Mouse (Mus musculus) ovary, adult 18-20 months (tissue): ENCODE measurements at regions not wholly inside any gene's neighbourhood (a gene's known extent, or its start where the extent isn't known, plus 50 kb on each side); places are given as distances from the start of the nearest gene placed in this dataset.
A peak's percentile ranks its signal among the peaks of the same experiment; 100 is the strongest.
"Not testable (repeated sequence)": the region's sequence is repeated elsewhere in the genome, so short reads cannot be mapped to it uniquely, and the experiment has no call there.

Source experiments
- DNase-seq: peaks from one replicate; pipeline ENCODE4 v3.0.0; 2022; ENCODE audit warnings: low spot score, mixed read lengths

DNA sequence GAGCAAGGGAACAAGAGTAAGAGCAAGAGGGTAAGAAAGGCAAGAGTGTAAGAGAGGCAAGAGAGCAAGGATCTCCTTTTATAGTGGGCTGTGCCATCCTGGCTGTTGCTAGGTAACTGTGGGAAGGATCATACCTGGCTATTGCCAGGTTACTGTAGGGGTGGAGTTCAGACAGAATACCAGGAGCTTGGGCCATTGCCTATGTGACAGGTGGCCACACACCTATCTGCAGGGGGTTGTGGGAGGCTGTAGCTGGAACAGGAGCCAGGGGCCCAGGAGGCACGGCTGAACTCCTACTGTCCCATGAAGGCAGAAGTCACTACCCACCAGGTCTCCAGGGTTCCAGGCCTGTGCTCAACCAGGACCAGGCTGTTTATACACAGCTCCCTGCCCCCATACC lies 1149.0 kb downstream of the 9330182O14Rik start:
- no peak for DNase-seq

DNA sequence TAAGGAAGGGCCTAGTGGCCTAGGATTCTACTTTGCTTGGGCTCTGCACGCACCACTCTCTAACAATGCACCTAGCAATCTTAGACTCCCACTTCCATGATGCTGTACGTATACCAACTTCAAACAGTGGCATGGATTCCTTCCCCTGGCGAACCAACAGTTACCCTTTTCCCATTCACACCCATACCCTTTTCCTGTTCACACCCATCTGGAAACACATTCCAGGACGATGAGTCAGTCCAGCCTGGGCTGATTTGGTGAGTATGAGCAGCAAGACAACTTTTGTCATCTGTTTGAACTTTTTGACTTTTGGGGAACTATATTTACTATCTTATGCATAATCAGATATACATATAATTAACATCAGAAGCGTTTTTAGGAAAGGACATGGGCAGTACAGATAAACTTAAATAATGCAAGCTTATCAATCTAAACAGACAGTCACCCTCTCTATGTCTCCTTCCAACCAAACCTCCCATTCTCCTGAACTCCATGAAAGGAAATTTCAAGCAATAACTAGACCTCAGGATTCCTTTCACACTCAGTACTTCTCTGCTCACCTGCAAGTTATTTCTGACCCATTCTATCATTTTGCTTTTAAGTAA lies 1152.7 kb downstream of the 9330182O14Rik start:
- DNase-seq, result no peak

DNA sequence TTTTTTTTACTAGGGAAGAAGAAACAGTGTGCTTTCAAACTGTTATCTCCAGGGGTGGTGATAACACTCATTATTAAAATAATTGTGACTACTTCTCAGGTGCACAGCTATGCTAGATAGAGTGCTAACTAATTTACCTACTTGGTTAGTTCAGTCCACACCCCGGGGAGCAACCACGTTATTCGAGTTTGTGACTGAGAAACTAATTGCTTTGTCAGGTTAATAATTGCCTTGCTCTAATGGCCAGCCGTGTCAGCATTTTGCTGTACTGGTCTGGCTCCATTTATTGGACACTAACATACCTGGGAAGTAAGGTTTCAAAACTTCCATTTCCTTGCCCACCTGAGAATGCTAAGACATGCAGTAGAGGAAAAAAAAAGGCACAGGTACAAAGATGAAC lies 1163.3 kb downstream of the 9330182O14Rik start:
- DNase-seq, result no peak

DNA sequence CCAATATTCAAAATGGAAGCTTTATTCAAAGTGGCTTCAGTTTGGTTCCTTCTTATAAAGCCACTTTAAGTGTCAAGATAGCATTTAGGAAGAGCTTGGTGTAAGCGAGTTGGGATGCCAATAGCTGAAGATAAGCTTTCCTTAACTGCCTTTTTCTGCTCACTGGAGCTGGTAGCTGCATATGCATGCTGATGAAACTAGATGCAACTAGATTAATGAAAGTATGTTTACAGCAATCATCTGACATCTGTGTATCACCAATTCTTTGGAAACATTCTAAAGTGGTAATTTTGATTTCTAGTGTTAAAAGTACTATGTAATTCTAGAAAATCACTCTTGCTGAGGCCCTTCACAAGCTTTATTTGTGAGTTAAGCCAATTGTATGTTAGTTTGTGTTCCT lies 1172.5 kb downstream of the 9330182O14Rik start:
- DNase-seq, result no peak

DNA sequence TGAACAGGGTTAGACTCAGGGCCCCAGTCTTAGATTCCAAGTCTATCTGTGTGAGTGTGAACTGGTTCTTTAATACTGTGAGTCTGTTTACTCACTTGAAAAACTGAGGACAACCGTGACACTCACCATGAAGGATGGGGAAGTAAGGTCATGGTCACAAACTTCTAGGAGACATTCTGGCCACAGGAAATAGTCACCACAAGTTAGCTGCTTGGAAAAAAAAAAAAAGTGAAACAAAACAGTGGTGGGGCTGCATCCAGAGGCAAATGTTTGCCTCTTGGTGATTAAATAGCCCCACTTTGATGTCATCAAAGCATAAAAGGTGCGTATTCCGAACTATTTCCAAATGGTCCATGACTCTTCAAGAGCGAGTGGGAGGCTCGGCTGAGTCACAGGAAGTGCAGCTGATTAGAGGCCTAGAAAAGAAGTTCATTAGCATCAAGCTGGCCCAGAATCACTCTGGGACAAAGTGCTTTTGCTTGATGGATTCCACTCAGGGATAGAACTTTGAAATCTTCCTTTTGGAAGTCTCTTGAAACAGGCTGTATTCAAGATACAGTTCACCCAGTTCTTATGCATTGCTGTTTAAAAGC lies 1177.7 kb downstream of the 9330182O14Rik start:
- no peak for DNase-seq

DNA sequence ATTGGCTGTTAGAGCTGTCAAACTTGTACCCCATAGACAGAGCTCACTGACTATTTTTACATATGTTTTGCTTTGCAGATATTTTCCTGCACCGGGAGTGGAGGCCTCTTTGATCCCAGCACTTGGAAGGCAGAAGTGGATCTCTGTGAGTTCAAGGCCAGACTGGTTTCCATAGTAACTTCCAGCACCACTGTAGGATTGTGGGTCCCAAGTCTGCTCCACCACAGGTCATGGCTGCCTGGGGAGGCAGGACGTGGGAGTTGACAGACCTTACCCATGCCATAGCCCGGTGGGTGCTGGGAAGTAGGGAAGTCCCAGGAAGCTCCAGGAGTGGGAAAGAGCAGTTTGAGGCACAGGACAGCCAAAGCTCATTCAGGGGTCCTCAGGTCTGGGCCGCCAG lies 1180.8 kb downstream of the 9330182O14Rik start:
- peak; percentile 4 for DNase-seq

DNA sequence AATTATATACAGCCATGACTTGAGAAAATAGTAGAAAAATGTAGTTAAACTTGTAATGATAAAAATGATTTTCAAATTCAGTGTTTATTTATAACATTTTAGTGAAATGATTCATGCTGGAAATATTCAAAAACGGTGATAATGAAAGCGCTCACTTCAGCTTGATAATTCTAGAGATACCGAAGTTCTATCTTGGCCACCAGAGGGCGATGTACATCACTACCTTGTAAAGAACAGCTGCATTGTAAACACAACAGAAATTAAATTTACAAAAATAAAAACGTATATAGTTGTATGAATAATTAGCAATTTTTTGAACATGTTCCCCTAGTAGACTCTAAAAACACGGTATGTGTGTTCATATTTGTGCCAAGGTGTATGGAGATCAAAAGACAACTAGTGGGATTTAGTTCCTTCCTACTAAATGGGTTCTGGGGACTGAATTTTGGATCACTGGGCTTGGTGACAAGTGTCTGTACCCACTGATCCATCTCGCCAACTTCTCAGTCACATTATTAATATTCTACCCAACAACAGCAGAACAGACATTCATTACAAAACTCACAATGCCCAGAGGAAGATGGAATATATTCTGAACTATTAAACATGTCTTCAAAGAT lies 1191.6 kb downstream of the 9330182O14Rik start:
- DNase-seq, result no peak

DNA sequence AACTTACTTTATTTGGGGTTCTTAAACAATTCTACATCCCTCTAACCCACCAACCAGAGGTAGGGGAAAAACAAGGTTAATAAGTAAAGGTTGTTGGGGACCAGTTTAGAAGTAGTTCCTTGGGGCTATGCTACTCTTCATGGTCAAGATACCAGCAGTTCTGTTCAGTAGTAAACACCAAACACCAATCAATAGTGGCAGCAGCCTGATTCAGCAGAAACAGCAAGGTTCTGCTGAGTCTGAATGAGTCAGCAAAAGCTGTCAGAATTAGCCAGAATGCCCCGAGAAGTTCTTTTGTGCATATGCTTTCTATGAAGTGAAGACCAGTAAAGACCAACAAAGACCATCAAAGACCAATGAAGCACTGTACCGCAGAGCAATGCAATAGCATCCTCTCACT lies 1195.1 kb downstream of the 9330182O14Rik start:
- DNase-seq, result no peak

DNA sequence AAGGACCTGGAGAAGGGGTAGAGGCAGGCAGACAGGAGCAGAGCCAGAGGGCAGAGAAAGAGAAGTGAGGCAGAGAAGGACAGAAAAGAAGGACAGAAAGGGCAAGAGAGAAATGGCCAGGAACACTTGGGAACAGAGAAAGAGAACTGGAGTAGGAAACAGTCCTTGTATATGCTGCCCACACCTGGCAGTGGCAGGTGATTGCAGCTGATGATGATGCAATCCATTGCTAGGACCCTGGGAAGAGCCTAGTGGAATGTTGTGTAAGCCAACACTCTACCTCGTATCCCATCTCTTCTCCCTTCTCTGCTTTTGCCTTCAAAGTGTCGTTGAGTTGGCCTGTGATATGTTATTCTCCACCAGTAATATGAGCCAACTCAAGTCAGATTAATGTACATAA lies 1195.9 kb downstream of the 9330182O14Rik start:
- DNase-seq, result no peak

DNA sequence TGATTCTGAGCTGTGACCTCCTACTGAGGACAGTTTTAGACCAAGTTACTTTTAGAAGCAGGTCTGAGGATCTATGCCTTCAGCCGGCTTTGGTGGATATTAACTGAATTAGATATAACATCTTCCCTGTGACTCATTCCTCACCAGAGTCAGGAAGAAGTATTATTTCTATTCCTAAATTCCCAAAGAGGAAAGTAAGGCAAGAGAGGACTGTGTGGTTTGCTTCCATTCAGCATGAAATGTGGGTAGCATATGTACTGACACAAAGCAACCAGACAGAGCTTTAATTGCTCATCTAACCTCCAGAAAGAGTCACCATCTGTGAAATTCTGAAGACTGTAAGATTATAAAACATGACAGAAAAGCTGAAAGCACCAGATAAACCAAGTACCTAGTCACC lies 1198.3 kb downstream of the 9330182O14Rik start:
- no peak for DNase-seq

DNA sequence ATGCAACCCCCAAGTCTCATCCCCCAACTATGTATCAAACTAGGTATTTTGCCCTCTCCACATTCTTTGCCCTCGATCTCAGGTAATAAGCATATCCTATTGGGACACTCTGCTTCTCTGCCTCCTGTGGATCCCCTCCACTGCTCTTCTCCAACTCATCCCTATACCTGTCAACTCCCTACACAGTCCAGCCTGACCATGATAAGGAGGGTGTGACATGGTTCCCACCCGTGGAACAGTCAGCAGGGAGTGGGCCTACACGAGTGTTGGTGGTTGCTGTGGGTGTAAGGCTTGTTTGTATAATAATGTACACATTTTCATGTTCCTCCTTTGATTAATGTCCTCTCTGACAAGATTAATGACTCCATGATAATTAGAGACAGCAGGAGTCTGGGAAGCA lies 1199.0 kb downstream of the 9330182O14Rik start:
- no peak for DNase-seq

DNA sequence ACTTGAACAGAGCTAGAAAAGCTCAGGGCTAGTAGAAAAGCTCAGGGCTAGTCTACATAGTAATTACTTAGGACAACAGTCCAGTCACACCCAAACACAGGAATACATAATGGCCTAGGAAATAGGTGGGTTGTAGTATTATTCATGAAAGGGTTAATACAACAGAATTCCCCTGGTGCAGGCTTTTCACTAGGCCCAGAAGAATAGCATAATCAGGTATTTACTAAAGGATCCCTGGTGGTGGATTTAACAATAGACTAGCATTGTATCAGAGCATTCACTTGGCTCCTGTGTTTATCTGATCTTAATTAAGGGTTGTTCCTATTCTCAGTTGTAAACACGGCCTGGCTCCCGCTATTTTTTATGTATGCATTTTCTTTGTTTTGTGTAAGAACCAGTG lies 1206.5 kb downstream of the 9330182O14Rik start:
- not testable (repeated sequence) for DNase-seq

DNA sequence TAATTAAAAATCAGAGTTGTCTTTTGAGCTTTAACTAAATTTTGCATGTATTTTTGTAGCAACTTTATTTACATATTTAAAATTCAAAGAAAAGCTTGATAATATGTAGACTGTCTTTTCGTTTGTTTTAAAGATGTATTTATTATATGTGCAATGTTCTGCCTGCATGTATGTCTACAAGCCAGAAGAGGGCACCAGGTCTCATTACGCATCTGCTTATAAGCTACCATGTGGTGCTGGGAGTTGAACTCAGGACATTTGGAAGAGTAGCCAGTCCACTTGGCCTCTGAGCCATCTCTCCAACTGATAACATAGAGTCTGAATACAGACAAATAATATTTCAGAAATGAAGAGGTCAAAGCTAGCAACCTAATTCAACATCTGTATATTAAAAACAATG lies 1211.4 kb downstream of the 9330182O14Rik start:
- no peak for DNase-seq

DNA sequence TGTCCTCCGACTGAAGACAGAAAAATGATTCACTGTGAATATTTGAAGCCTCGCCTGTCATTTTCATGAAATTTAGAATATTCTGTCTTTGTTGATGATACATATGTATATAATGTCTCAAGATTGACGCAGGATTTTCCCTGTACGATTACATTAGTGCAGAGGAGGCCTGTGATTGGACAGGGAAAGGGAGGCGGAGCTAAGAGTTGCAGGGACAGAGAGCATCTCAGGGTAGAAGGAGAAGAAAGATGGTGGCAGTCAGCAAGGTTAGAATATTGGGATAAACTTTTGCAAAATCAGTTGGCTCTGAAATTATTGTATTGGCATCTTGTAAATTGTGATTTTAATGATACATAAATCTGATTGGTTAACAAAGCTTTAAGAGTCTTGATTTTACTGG lies 1213.1 kb downstream of the 9330182O14Rik start:
- DNase-seq, result no peak

DNA sequence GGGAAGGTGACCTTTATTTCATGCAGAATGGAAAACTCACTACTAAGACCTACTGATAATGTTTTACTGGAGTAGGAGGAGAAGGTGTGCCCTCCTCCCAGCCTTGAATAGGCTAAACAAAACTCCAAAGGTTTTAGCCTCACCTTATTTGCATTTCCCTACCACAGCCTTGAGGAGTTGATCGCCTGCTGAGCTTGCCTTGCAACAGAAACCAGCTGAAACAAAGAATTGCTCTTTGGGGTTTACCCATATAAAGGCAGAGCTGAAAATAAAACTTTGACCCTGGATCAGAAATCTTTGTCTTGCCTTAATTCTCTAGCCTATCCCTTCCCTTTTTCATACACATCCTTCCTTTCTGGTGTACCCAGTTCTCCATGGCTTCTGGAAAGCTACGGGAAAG lies 1218.0 kb downstream of the 9330182O14Rik start:
- DNase-seq, result no peak

DNA sequence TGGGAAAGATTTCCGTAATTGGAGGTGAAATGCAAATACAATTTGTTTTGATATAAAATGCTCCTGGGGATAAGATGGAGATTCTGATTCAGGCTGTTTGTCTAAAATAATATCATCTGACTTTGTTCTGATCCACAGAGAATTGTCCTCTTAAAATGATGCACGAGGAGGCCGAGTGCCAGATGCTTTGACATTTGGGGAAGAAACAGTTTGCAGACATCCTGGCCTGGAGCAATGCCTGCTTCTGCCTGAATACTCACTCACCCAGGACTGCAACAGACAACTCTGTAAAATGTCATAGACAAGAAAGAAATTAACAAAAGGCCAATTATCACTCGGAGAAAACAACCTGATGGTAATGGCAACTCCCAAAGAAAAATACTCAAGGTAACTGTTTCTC lies 1225.1 kb downstream of the 9330182O14Rik start:
- no peak for DNase-seq

DNA sequence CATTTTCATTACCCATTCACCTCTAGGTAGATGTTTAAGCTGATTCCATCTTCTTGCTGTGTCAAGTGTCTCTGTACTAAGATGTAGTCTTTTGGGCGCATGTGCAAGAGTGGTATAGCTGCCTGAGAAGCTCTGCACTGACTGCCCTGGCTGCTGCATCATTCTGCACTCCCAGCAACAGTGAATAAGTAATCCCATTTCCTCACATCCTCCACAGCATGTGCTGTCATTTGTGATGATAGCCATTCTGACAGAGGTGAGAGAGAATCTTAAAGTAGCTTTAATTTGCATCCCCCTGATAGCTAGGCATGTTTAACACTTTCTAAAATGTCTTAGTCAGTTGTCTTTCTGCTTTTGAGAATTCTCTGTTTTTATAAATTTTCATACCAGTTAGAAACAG lies 1240.5 kb downstream of the 9330182O14Rik start:
- DNase-seq, result no peak

DNA sequence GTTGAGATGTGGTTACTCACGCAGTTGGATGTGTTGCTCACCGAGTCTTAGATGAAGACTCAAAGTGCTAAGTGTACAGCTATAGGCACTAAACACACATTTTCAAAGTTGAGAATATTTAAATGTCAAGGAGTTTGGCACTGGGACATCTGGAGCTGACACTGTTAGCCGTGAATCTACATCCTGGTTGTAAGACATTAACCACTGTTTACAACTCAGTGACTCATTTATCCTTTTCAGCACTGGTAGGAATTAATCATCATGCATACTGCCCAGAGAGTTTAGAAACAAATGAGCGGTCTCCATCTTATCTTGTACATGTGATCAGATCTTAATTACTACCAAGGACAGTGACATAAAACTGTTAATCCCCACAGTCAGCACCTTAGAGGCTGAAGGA lies 1241.7 kb downstream of the 9330182O14Rik start:
- DNase-seq, result no peak

DNA sequence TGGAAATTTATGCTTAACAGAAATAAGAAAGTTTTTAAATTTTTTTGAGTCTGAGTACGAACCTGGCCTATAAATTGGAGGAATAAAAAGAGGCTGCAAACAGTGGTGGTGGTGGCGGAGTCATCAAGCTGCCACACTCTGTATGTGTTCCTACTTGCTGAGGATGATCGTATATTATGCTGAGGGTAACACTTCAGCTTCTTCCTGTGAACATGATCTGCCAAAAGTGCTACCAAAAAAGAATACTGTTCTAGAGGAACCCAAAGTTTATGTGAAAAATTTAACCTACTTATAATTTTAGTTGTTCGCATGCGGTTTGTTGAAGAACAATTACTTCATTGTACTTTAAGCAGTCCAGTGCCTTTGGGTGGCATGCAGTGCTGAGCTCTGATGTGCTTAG lies 1245.5 kb downstream of the 9330182O14Rik start:
- DNase-seq, result no peak

DNA sequence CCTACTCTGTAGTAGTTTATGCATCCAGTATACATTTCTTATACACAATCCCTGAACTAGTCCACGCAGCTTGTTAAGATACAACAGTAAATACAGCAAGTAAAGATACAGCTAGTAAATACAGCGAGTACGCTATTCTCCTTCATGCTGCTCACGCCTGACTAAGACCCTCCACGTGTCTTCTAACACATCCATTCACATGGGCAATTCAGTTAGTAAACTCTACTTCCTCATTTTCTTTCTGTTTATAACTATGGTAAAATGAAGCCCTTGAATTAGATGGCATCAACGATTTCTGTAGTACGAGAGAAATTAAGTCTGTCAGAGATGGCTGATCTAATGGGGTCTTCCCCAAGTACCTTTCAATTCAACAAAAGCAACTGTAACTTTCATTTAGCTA lies 1246.3 kb downstream of the 9330182O14Rik start:
- no peak for DNase-seq

DNA sequence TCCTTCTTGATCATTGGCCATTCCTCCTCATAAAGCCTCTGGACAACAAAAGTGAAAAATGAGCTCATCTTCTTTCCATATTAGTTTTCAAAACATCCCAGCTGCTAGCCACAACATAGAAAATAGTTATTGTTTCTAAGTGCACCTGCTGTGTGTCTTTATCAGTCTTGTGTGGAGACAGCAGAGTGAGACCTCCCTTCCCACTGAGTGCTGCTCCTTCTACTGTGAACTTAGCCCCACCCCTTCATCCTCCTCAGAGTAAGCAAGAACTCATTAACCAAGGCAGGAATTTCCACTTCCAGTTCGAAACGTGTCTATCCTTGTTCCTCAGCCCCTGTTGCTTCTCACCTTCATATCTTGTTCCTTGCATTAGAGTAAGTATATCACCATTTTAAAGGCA lies 1256.5 kb downstream of the 9330182O14Rik start:
- no peak for DNase-seq
